Mouse (Mus musculus) cerebellum, adult 9-11 months (tissue): ENCODE results near the gene Pigm.

Experiments
- DNase-seq: peaks from one replicate; pipeline ENCODE4 v3.0.0; 2022

Gene Pigm

DNA sequence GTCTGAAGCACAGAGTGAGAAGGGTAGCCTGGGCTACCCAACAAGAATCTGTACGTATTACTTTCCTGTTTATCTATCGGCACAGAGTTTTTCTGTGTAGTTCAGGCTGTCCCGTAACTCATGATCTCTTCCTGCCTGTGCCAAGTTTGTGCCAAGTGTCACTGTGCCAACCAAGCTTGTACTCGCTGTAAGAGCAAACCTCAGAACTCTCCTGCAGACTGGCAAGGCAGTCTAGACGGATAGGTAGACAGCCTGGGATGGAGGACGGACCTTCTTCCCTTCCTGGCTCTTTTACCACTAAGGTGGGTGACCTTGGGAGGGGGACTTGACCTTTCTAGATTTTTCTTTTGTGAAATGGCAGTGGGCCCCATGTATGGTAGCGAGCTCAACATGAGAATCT is 38.7 kb downstream of the Pigm start:
- DNase-seq = no peak

- no peak for DNase-seq
Observed at GRCm38 (mm10) chr1:172418173-172418572, 41.8 kb downstream of the Pigm start.

DNA sequence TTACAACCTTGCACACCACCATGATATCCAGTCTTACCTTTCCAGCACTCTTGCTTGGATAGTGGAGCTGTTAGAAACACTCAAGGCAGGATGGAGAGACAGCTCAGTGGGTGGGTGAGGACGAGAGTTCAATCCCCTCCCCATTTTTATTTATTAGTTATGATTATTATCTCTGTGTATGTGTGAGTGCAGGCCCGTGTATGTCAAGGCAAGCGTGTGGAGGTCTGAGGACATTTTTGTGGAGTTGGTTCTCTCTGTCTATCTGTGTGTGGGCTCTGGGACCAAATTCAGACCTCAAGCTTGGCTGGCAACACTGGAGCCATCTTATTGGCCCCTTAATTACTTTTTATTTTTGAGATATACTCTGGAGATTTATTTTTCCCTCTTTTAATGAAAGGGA is 42.3 kb downstream of the Pigm start:
- DNase-seq = no peak

- no peak for DNase-seq
Observed at GRCm38 (mm10) chr1:172420181-172420580, 43.8 kb downstream of the Pigm start.

GRCm38 (mm10) chr1:172423393-172423792 is 47.0 kb downstream of the Pigm start:
- DNase-seq = no peak

DNA sequence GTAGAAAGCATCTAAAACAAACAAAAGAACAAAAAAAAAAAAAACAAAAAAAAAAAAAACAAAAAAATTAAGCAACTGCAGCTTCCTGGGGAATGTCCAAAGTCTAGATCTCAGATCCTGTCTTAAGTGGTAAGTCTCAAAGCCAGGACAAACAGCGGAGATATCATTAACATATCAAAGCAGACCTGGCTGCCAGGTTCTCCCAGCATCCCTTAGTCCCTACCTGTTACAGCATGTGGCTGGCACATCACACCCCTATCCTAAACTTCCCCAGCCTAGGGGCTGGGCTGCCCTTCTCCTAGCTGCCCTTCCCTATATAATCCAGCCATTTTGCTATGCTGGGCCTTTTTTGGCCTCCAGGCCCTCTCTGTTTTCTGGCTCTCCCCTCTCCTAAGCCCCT is 50.1 kb downstream of the Pigm start:
- DNase-seq = no peak

DNA sequence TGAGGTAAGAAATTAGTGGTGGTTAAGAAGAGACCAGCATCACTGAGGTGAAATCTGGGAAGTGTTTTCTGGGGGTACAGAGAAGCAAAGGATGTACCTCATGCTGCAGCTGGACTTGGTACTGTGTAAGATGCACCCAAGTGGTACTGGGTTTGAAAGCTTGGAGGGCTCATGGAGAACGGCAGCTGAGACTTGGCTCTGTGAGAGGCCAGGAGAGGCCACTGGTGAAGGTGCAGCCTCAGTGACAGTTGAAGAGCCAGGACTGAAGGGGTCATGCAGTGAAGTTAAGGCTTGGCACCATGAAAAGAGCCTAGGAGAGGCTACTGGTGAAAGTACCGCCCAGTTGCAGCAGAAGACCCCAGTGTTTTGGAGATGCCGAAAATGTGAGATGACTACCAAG is 51.5 kb downstream of the Pigm start:
- DNase-seq = no peak

GRCm38 (mm10) chr1:172428614-172429013 is 52.3 kb downstream of the Pigm start:
- no peak for DNase-seq

GRCm38 (mm10) chr1:172430731-172431220 is 54.4 kb downstream of the Pigm start:
- DNase-seq = no peak

DNA sequence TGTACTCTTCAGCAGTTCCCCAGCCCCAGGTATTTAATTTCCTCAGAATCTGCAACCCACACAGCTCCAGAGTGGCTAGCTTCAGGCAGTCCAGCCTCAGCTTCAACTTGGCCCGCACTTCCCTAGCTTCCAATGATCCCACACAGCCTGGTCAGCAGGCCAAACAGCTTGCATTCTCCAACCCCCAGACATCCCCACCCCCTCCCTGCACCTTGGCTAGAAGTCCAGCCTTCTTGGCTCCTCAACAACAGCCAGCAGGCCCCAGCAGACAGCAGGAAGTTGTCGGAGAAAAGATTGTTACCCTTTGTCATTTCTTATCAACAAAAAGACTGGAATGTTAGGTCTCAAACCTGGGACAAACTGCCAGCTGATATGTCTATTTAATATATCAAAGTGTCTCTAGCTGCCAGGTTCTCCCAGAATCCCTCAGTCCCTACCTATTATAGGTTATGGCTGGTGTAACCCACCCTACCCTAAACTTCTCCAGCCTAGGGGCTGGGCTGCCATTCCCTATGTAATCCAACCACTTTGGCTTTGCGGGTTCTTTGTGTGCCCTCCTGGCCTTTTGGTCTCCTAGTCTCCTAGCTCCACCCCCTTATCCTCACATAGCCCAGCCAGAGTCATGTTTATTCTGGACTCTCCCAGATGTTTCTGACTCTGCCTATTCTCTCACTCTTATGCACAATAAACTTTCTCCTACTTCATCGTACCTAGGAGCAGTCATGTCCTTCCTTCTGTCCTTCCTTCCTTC is 55.7 kb downstream of the Pigm start:
- no peak for DNase-seq

DNA sequence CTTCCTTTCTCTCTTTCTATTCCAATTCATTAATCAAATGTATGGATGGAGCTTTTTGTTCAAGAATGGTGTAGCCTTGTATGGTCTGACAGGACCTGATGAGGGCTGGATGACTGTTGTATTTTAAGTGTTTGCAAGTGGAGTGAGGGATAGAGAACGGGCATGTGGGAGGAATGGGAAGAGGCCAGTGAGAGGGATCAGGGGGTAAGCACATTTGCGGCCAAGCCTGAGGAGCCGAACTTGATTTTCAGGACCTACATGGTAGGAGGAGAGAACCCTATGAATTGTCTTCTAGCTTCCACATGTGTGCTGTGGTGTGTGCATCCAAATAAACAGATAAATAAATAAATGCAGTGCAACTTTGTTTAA is 56.2 kb downstream of the Pigm start:
- DNase-seq = no peak

- no peak for DNase-seq
Observed at GRCm38 (mm10) chr1:172433012-172433850, 56.9 kb downstream of the Pigm start.
